Mouse (Mus musculus): Measurements from ENCODE around the gene Atl3. TPM values are rescaled to one million over a fixed set of nuclear protein-coding genes. Genes with fewer than 3 reads are reported as not detected.
"Not testable (repeated sequence)": the region's sequence is repeated elsewhere in the genome, so short reads cannot be mapped to it uniquely, and the experiment has no call there.

Gene Atl3
- polyA plus RNA-seq, 1 experiment from 2014 or later, result 10.3 TPM

GRCm38 (mm10) chr19:7482599-7483511 lies 11.0 kb upstream of the Atl3 start, which contains the start of gene Rtn3:
Gene Rtn3 (minus strand): TSS chr19:7483281.
- peak within 1 kb of the TSS; percentile 100 for H3K27ac ChIP-seq (ENCODE audit: poor library complexity, severe bottlenecking)
- peak within 1 kb of the TSS; percentile 89 for H3K4me2 ChIP-seq
- peak within 1 kb of the TSS; percentile 97 for H3K4me3 ChIP-seq
- peaks cover 9% of the 10 kb centered on the region for H3K4me1 ChIP-seq (replicated peaks)
- WGBS, result under 1% methylated on average over 80 of the region's 80 CpGs
- peak; percentile 94 for ATAC-seq (ENCODE audit: insufficient number of reproducible peaks, low FRiP score)
- no peaks in the 10 kb centered on the region for H3K27me3 ChIP-seq (replicated peaks)
- H3K9ac ChIP-seq, result peak within 1 kb of the TSS; percentile 99
- no peaks in the 10 kb centered on the region for H3K9me3 ChIP-seq (replicated peaks)
- H3K36me3 ChIP-seq, result no peaks in the 10 kb centered on the region

- Histone ChIP-seq H3K36me3 (no peaks in the 10 kb centered on the region), H3K4me1 (replicated peaks) (peaks cover 9% of the 10 kb centered on the region), H3K9ac (no peak overlapping the region), H3K4me2 (peak overlapping the region; percentile 89), H3K9me3 (replicated peaks) (no peaks in the 10 kb centered on the region), H3K27ac (ENCODE audit: poor library complexity, severe bottlenecking) (peak overlapping the region; percentile 100), H3K4me3 (peak overlapping the region; percentile 97), H3K27me3 (replicated peaks) (no peaks in the 10 kb centered on the region)
- ATAC-seq (ENCODE audit: insufficient number of reproducible peaks, low FRiP score), result peak; percentile 49
- 3% methylated on average over 6 of the region's 6 CpGs for WGBS
Observed at GRCm38 (mm10) chr19:7483512-7483882, 10.3 kb upstream of the Atl3 start.

- Histone ChIP-seq H3K4me3 (no peak overlapping the region), H3K9ac (no peak overlapping the region), H3K9me3 (replicated peaks) (no peaks in the 10 kb centered on the region), H3K27ac (ENCODE audit: poor library complexity, severe bottlenecking) (no peak overlapping the region), H3K36me3 (no peaks in the 10 kb centered on the region), H3K27me3 (replicated peaks) (no peaks in the 10 kb centered on the region), H3K4me1 (replicated peaks) (peaks cover 9% of the 10 kb centered on the region), H3K4me2 (no peak overlapping the region)
- 31% methylated on average over 5 of the region's 5 CpGs for WGBS
- no peak for ATAC-seq (ENCODE audit: insufficient number of reproducible peaks, low FRiP score)
Observed at GRCm38 (mm10) chr19:7484076-7484475, 9.8 kb upstream of the Atl3 start.

GRCm38 (mm10) chr19:7487680-7488079 lies 6.2 kb upstream of the Atl3 start:
- ATAC-seq (ENCODE audit: insufficient number of reproducible peaks, low FRiP score), result no peak
- Histone ChIP-seq H3K27me3 (replicated peaks) (no peaks in the 10 kb centered on the region), H3K36me3 (no peaks in the 10 kb centered on the region), H3K9ac (no peak overlapping the region), H3K9me3 (replicated peaks) (no peaks in the 10 kb centered on the region), H3K4me2 (no peak overlapping the region), H3K4me3 (no peak overlapping the region), H3K27ac (ENCODE audit: poor library complexity, severe bottlenecking) (no peak overlapping the region), H3K4me1 (replicated peaks) (peaks cover 4% of the 10 kb centered on the region; the same call in 1 of the 2 replicates)
- WGBS, result 70% methylated on average over 8 of the region's 8 CpGs

GRCm38 (mm10) chr19:7491960-7492359 lies 1.9 kb upstream of the Atl3 start:
- no peaks in the 10 kb centered on the region for H3K27me3 ChIP-seq (replicated peaks)
- no peaks in the 10 kb centered on the region for H3K9me3 ChIP-seq (replicated peaks)
- ATAC-seq (ENCODE audit: insufficient number of reproducible peaks, low FRiP score), result no peak
- no peak overlapping the region for H3K4me3 ChIP-seq
- WGBS, result 85% methylated on average over 6 of the region's 6 CpGs
- H3K27ac ChIP-seq (ENCODE audit: poor library complexity, severe bottlenecking), result no peak overlapping the region
- H3K4me2 ChIP-seq, result no peak overlapping the region
- H3K36me3 ChIP-seq, result no peaks in the 10 kb centered on the region
- H3K9ac ChIP-seq, result no peak overlapping the region
- H3K4me1 ChIP-seq (replicated peaks), result 0 out of 2 replicates have a peak, but pooled peaks cover 5% of the 10 kb centered on the region

- 98% methylated on average over 2 of the region's 2 CpGs for WGBS
- Histone ChIP-seq H3K4me3 (no peak overlapping the region), H3K4me2 (no peak overlapping the region), H3K9ac (no peak overlapping the region), H3K9me3 (replicated peaks) (no peaks in the 10 kb centered on the region), H3K27me3 (replicated peaks) (no peaks in the 10 kb centered on the region), H3K4me1 (replicated peaks) (0 out of 2 replicates have a peak, but pooled peaks cover 5% of the 10 kb centered on the region), H3K36me3 (no peaks in the 10 kb centered on the region), H3K27ac (ENCODE audit: poor library complexity, severe bottlenecking) (no peak overlapping the region)
- ATAC-seq (ENCODE audit: insufficient number of reproducible peaks, low FRiP score), result no peak
Observed at GRCm38 (mm10) chr19:7492682-7493081, 1.2 kb upstream of the Atl3 start.

- peak; percentile 94 for ATAC-seq (ENCODE audit: insufficient number of reproducible peaks, low FRiP score)
- Histone ChIP-seq H3K4me2 (peak overlapping the region; percentile 78), H3K27me3 (replicated peaks) (no peaks in the 10 kb centered on the region), H3K4me1 (replicated peaks) (0 out of 2 replicates have a peak, but pooled peaks cover 5% of the 10 kb centered on the region), H3K4me3 (peak overlapping the region; percentile 85), H3K27ac (ENCODE audit: poor library complexity, severe bottlenecking) (peak overlapping the region; percentile 97), H3K36me3 (no peaks in the 10 kb centered on the region), H3K9ac (peak overlapping the region; percentile 90), H3K9me3 (replicated peaks) (no peaks in the 10 kb centered on the region)
- WGBS, result under 1% methylated on average over 84 of the region's 84 CpGs
Observed at GRCm38 (mm10) chr19:7494187-7495015, 561 bp downstream of the Atl3 start.

GRCm38 (mm10) chr19:7495221-7496038 lies 1.6 kb downstream of the Atl3 start:
- no peak for ATAC-seq (ENCODE audit: insufficient number of reproducible peaks, low FRiP score)
- H3K36me3 ChIP-seq, result no peaks in the 10 kb centered on the region
- H3K4me2 ChIP-seq, result peak overlapping the region; percentile 78
- no peaks in the 10 kb centered on the region for H3K27me3 ChIP-seq (replicated peaks)
- H3K27ac ChIP-seq (ENCODE audit: poor library complexity, severe bottlenecking), result no peak overlapping the region
- H3K4me3 ChIP-seq, result peak overlapping the region; percentile 85
- no peak overlapping the region for H3K9ac ChIP-seq
- 45% methylated on average over 14 of the region's 14 CpGs for WGBS
- H3K9me3 ChIP-seq (replicated peaks), result no peaks in the 10 kb centered on the region
- 0 out of 2 replicates have a peak, but pooled peaks cover 5% of the 10 kb centered on the region for H3K4me1 ChIP-seq (replicated peaks)

GRCm38 (mm10) chr19:7496070-7496469 lies 2.2 kb downstream of the Atl3 start:
- H3K4me3 ChIP-seq; H3K27me3 ChIP-seq (replicated peaks); H3K4me1 ChIP-seq (replicated peaks); H3K9me3 ChIP-seq (replicated peaks); H3K36me3 ChIP-seq; H3K27ac ChIP-seq (ENCODE audit: poor library complexity, severe bottlenecking); ATAC-seq (ENCODE audit: insufficient number of reproducible peaks, low FRiP score); H3K9ac ChIP-seq: not testable (repeated sequence)
- 75% methylated on average over 1 of the region's 1 CpGs for WGBS
- 0 out of 2 replicates have a peak overlapping the region, but pooled peaks have one; percentile 78 for H3K4me2 ChIP-seq

- peaks cover 9% of the 10 kb centered on the region for H3K4me1 ChIP-seq (replicated peaks)
- H3K9me3 ChIP-seq (replicated peaks), result no peaks in the 10 kb centered on the region
- H3K4me3 ChIP-seq, result no peak overlapping the region
- no peak overlapping the region for H3K27ac ChIP-seq (ENCODE audit: poor library complexity, severe bottlenecking)
- no peak for ATAC-seq (ENCODE audit: insufficient number of reproducible peaks, low FRiP score)
- no peak overlapping the region for H3K9ac ChIP-seq
- no peaks in the 10 kb centered on the region for H3K36me3 ChIP-seq
- WGBS, result 76% methylated on average over 2 of the region's 2 CpGs
- H3K4me2 ChIP-seq, result no peak overlapping the region
- H3K27me3 ChIP-seq (replicated peaks), result no peaks in the 10 kb centered on the region
Observed at GRCm38 (mm10) chr19:7498816-7499215, 5.0 kb downstream of the Atl3 start.
